18 mouse cellular contexts compared by ENCODE assay signal in the genomic region with DNA sequence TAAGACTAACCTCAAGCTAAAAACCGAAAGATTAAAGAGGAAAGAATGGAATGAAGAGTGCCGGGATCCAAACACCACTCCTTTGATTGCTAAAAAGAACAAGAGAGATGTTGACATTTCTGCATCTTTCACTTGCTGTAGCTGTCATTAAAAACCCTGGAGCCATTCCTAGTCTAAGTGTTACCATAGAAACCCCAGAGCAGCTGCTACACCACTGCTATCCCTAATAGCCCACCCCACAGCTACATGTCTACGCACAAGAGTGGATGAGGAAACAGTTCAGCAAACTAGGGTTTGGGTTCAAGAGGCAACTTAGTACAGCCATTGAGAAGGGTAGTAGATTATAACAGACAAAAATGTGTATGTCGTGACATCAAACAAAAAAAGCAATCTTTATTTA. TPM values are rescaled to one million over a fixed set of nuclear protein-coding genes. Genes with fewer than 3 reads are reported as not detected.
DNase-seq lines count a peak whose midpoint lies in the region; ATAC-seq and TF ChIP-seq lines count a peak whose summit lies in the region.
"Had no signal": no experiment of that assay in that cellular context is flagged by ENCODE, and none has a peak within 500 bp of the region (broad histone marks: within the 10 kb centered on the region; RNA-seq: fewer than 3 reads in every experiment).

No protein-coding gene starts in this region.

- H3K27ac ChIP-seq in lung, postnatal 0 days (ENCODE audit: low read length): no peak overlapping the region
- no peak overlapping the region for H3K27ac ChIP-seq in forebrain, embryonic 14.5 days (ENCODE audit: low read depth, low read length)
- H3K27ac ChIP-seq in hindbrain, embryonic 14.5 days: no peak overlapping the region
- no peak overlapping the region for H3K27ac ChIP-seq in midbrain, postnatal 0 days (ENCODE audit: low read depth, low read length)
- H3K27ac ChIP-seq: gastrocnemius, adult 2 months had no signal

- no peak for TF ChIP-seq EP300 in lung, postnatal 0 days (IDR thresholded peaks at IDR 0.05)

- no peaks in the 10 kb centered on the region for H3K9me3 ChIP-seq in lung, postnatal 0 days (ENCODE audit: low read length)
- H3K9me3 ChIP-seq in forebrain, embryonic 14.5 days (replicated peaks; ENCODE audit: control insufficient read depth, low read length): no peaks in the 10 kb centered on the region
- H3K9me3 ChIP-seq in hindbrain, embryonic 14.5 days (ENCODE audit: control insufficient read depth, low read length): no peaks in the 10 kb centered on the region
- no peaks in the 10 kb centered on the region for H3K9me3 ChIP-seq in midbrain, postnatal 0 days (ENCODE audit: low read length)

- H3K9ac ChIP-seq in lung, postnatal 0 days (replicated peaks; ENCODE audit: low read depth): no peak overlapping the region
- no peak overlapping the region for H3K9ac ChIP-seq in forebrain, embryonic 14.5 days (ENCODE audit: low read length)
- H3K9ac ChIP-seq in hindbrain, embryonic 14.5 days: no peak overlapping the region
- no peak overlapping the region for H3K9ac ChIP-seq in midbrain, postnatal 0 days (replicated peaks; ENCODE audit: low read length, poor library complexity, severe bottlenecking)
- H3K9ac ChIP-seq: lung, embryonic 14.5 days had no signal

- H3K4me1 ChIP-seq in lung, postnatal 0 days (ENCODE audit: insufficient read depth, low read depth, low read length): peaks cover 4% of the 10 kb centered on the region; the same call in 1 of the 2 replicates
- H3K4me1 ChIP-seq in forebrain, embryonic 14.5 days (ENCODE audit: control insufficient read depth, insufficient read depth, low read length): peaks cover 44% of the 10 kb centered on the region
- peaks cover 28% of the 10 kb centered on the region for H3K4me1 ChIP-seq in hindbrain, embryonic 14.5 days (replicated peaks; ENCODE audit: control insufficient read depth, insufficient read depth, low read length)
- H3K4me1 ChIP-seq in midbrain, postnatal 0 days (ENCODE audit: insufficient read depth, low read length): 0 out of 2 replicates have a peak, but pooled peaks cover 1% of the 10 kb centered on the region

- ATAC-seq in lung, postnatal 0 days: no peak
- ATAC-seq in forebrain, embryonic 14.5 days: peak; percentile 87
- ATAC-seq in hindbrain, embryonic 14.5 days (ENCODE audit: low FRiP score): peak; percentile 71; the same call in 1 of the 2 replicates
- peak; percentile 54; the same call in 1 of the 2 replicates for ATAC-seq in midbrain, postnatal 0 days (ENCODE audit: low FRiP score)
- ATAC-seq: activated CD4-positive, CD25-positive, alpha-beta regulatory T cell, adult 4 months had no signal

- no peak overlapping the region for H3K4me3 ChIP-seq in lung, postnatal 0 days (ENCODE audit: low read depth, low read length)
- H3K4me3 ChIP-seq in forebrain, embryonic 14.5 days (ENCODE audit: low read depth, low read length): no peak overlapping the region
- H3K4me3 ChIP-seq in hindbrain, embryonic 14.5 days (replicated peaks; ENCODE audit: low read length): no peak overlapping the region
- no peak overlapping the region for H3K4me3 ChIP-seq in midbrain, postnatal 0 days (ENCODE audit: low read depth, low read length)
- H3K4me3 ChIP-seq: erythroblast, embryonic 14.5 days; gastrocnemius, adult 2 months had no signal

- no peak for TF ChIP-seq CTCF in lung, postnatal 0 days (IDR thresholded peaks at IDR 0.05)
- TF ChIP-seq CTCF in midbrain, postnatal 0 days (IDR thresholded peaks at IDR 0.05): no peak

- no peaks in the 10 kb centered on the region for H3K27me3 ChIP-seq in lung, postnatal 0 days (replicated peaks; ENCODE audit: insufficient read depth, low read length)
- no peaks in the 10 kb centered on the region for H3K27me3 ChIP-seq in forebrain, embryonic 14.5 days (replicated peaks; ENCODE audit: control insufficient read depth, insufficient read depth, low read length)
- H3K27me3 ChIP-seq in hindbrain, embryonic 14.5 days (ENCODE audit: control insufficient read depth, insufficient read depth, low read length): no peaks in the 10 kb centered on the region
- no peaks in the 10 kb centered on the region for H3K27me3 ChIP-seq in midbrain, postnatal 0 days (ENCODE audit: insufficient read depth, low read length)

- peak; percentile 19 for DNase-seq in lung, postnatal 0 days (ENCODE audit: low spot score)
- DNase-seq in lung, postnatal 36 days: no peak
- DNase-seq in forebrain, embryonic 14.5 days (ENCODE audit: low spot score): peak; percentile 82
- no peak for DNase-seq in hindbrain, embryonic 14.5 days (ENCODE audit: low spot score)
- peak; percentile 49 for DNase-seq in midbrain, postnatal 0 days (ENCODE audit: low spot score)
- no peak for DNase-seq in thymus, postnatal 25 days
- no peak for DNase-seq in heart, postnatal 14 days
- DNase-seq in ovary, adult 18-20 months (ENCODE audit: low spot score): no peak
- DNase-seq: adrenal gland, postnatal 36 days; cerebellum, postnatal 36 days; gastrocnemius, adult 2 months; kidney, adult 8-10 months; kidney, postnatal 4 days; lung, embryonic 14.5 days; right cerebral cortex, postnatal 4 days had no signal

- H3K36me3 ChIP-seq in lung, postnatal 0 days (ENCODE audit: insufficient read depth, low read length): no peaks in the 10 kb centered on the region
- H3K36me3 ChIP-seq in forebrain, embryonic 14.5 days (ENCODE audit: control insufficient read depth, insufficient read depth, low read length): no peaks in the 10 kb centered on the region
- H3K36me3 ChIP-seq in hindbrain, embryonic 14.5 days (replicated peaks; ENCODE audit: control insufficient read depth, insufficient read depth): no peaks in the 10 kb centered on the region
- H3K36me3 ChIP-seq in midbrain, postnatal 0 days (ENCODE audit: insufficient read depth, low read length): no peaks in the 10 kb centered on the region

- intact Hi-C loops in heart, postnatal 14 days (cut with DNase I): no loop called here

- WGBS in lung, postnatal 0 days: 52% methylated on average over 4 of the region's 4 CpGs
- 40% methylated on average over 4 of the region's 4 CpGs for WGBS in forebrain, embryonic 14.5 days
- 47% methylated on average over 4 of the region's 4 CpGs for WGBS in hindbrain, embryonic 14.5 days
- WGBS in midbrain, postnatal 0 days: 46% methylated on average over 4 of the region's 4 CpGs

- no peak overlapping the region for H3K4me2 ChIP-seq in lung, postnatal 0 days (replicated peaks; ENCODE audit: low read depth, low read length)
- no peak overlapping the region for H3K4me2 ChIP-seq in forebrain, embryonic 14.5 days (ENCODE audit: low read length)
- H3K4me2 ChIP-seq in hindbrain, embryonic 14.5 days (replicated peaks): no peak overlapping the region
- H3K4me2 ChIP-seq in midbrain, postnatal 0 days (ENCODE audit: low read depth, low read length, poor library complexity, severe bottlenecking): 0 out of 2 replicates have a peak overlapping the region, but pooled peaks have one; percentile 9
- H3K4me2 ChIP-seq: heart, embryonic 11.5 days; lung, embryonic 14.5 days had no signal

RNA-seq across cellular contexts. Expression of a gene that starts 8.1 kb away (rescaled TPM):
- 15.6 and 17.7 TPM in 2 replicates for polyA plus RNA-seq in lung, postnatal 0 days (2015; fragmentation: Nextera tagmentation; extraction: Ambion mirVana)
- 21.4 and 25.1 TPM in 2 replicates for polyA plus RNA-seq in forebrain, embryonic 14.5 days (2014; fragmentation: Nextera tagmentation; extraction: Ambion mirVana)
- polyA plus RNA-seq in hindbrain, embryonic 14.5 days (2014; fragmentation: Nextera tagmentation; extraction: Ambion mirVana): 28.0 and 36.7 TPM in 2 replicates
- total RNA-seq in midbrain, postnatal 0 days (2014; rRNA removed): 38.9 and 46.1 TPM in 2 replicates
- polyA plus RNA-seq in midbrain, postnatal 0 days (2015; fragmentation: Nextera tagmentation; extraction: Ambion mirVana): 26.0 and 28.4 TPM in 2 replicates
- 10 to 100 TPM; 33.6 to 35.1 TPM for total RNA-seq in heart, postnatal 14 days (2021)

Comparison
In these comparisons a context has a peak if more than half of its experiments do, and no peak if none do; other contexts are left out.
1. DNase-seq: peak in lung, postnatal 0 days (single experiment), forebrain, embryonic 14.5 days (single experiment) and midbrain, postnatal 0 days (single experiment); none in lung, postnatal 36 days (single experiment), hindbrain, embryonic 14.5 days (single experiment), thymus, postnatal 25 days (single experiment), heart, postnatal 14 days (0 of 2) and ovary, adult 18-20 months (single experiment).